In genomic region chr8:79074986-79075385, GRCm38 (mm10) we compare ENCODE assay signal across 20 mouse cellular contexts. TPM values are rescaled to one million over a fixed set of nuclear protein-coding genes. Genes with fewer than 3 reads are reported as not detected.
DNase-seq lines count a peak whose midpoint lies in the region; ATAC-seq and TF ChIP-seq lines count a peak whose summit lies in the region.
"Had no signal": no experiment of that assay in that cellular context is flagged by ENCODE, and none has a peak within 500 bp of the region (broad histone marks: within the 10 kb centered on the region; RNA-seq: fewer than 3 reads in every experiment).

No protein-coding gene starts in this region.

- no peak overlapping the region for H3K27ac ChIP-seq in hindbrain, postnatal 0 days
- no peak overlapping the region for H3K27ac ChIP-seq in hindbrain, embryonic 14.5 days
- H3K27ac ChIP-seq: forebrain, embryonic 10.5 days; hindbrain, embryonic 15.5 days; kidney, postnatal 0 days; liver, embryonic 15.5 days had no signal

- no peak for TF ChIP-seq CTCF in hindbrain, postnatal 0 days (IDR thresholded peaks at IDR 0.05; ENCODE audit: low read depth)

- peaks cover 18% of the 10 kb centered on the region; the same call in 1 of the 2 replicates for H3K36me3 ChIP-seq in hindbrain, postnatal 0 days (ENCODE audit: insufficient read depth, low read length)
- H3K36me3 ChIP-seq in hindbrain, embryonic 14.5 days (replicated peaks; ENCODE audit: control insufficient read depth, insufficient read depth) = peaks cover 55% of the 10 kb centered on the region
- H3K36me3 ChIP-seq: liver, embryonic 15.5 days had no signal

- 69% methylated on average over 9 of the region's 9 CpGs for WGBS in hindbrain, postnatal 0 days
- WGBS in hindbrain, embryonic 14.5 days = 86% methylated on average over 9 of the region's 9 CpGs
- 37% methylated on average over 9 of the region's 9 CpGs for WGBS in large intestine, adult 2 months

- H3K4me3 ChIP-seq in hindbrain, postnatal 0 days (ENCODE audit: low read length) = no peak overlapping the region
- H3K4me3 ChIP-seq in hindbrain, embryonic 14.5 days (replicated peaks; ENCODE audit: low read length) = no peak overlapping the region
- H3K4me3 ChIP-seq: forebrain, embryonic 10.5 days; hindbrain, embryonic 15.5 days; liver, embryonic 15.5 days; megakaryocyte, embryonic 14.5 days had no signal

- no peak for ATAC-seq in hindbrain, postnatal 0 days
- ATAC-seq in hindbrain, embryonic 14.5 days (ENCODE audit: low FRiP score) = no peak
- ATAC-seq in frontal cortex, adult (ENCODE audit: low TSS enrichment) = no peak
- ATAC-seq: midbrain, embryonic 16.5 days had no signal

- H3K9ac ChIP-seq in hindbrain, postnatal 0 days (replicated peaks; ENCODE audit: low read length) = no peak overlapping the region
- no peak overlapping the region for H3K9ac ChIP-seq in hindbrain, embryonic 14.5 days
- H3K9ac ChIP-seq: hindbrain, embryonic 15.5 days; liver, embryonic 15.5 days had no signal

- no peaks in the 10 kb centered on the region for H3K27me3 ChIP-seq in hindbrain, postnatal 0 days (ENCODE audit: insufficient read depth, low read length)
- H3K27me3 ChIP-seq in hindbrain, embryonic 14.5 days (ENCODE audit: control insufficient read depth, insufficient read depth, low read length) = no peaks in the 10 kb centered on the region
- H3K27me3 ChIP-seq: hindbrain, embryonic 15.5 days; liver, embryonic 15.5 days; megakaryocyte, embryonic 14.5 days had no signal

- no peak overlapping the region for H3K4me2 ChIP-seq in hindbrain, postnatal 0 days (ENCODE audit: low read depth, low read length)
- no peak overlapping the region for H3K4me2 ChIP-seq in hindbrain, embryonic 14.5 days (replicated peaks)
- H3K4me2 ChIP-seq: hindbrain, embryonic 15.5 days; liver, embryonic 15.5 days had no signal

- peaks cover 16% of the 10 kb centered on the region; the same call in 1 of the 2 replicates for H3K4me1 ChIP-seq in hindbrain, postnatal 0 days (ENCODE audit: insufficient read depth, low read length)
- H3K4me1 ChIP-seq in hindbrain, embryonic 14.5 days (replicated peaks; ENCODE audit: control insufficient read depth, insufficient read depth, low read length) = peaks cover 25% of the 10 kb centered on the region

- no peaks in the 10 kb centered on the region for H3K9me3 ChIP-seq in hindbrain, postnatal 0 days (ENCODE audit: low read length)
- H3K9me3 ChIP-seq in hindbrain, embryonic 14.5 days (ENCODE audit: control insufficient read depth, low read length) = no peaks in the 10 kb centered on the region
- H3K9me3 ChIP-seq: forebrain, embryonic 10.5 days; hindbrain, embryonic 15.5 days; liver, embryonic 15.5 days; megakaryocyte, embryonic 14.5 days had no signal

- peak; percentile 37 for DNase-seq in adrenal gland, postnatal 10 days
- DNase-seq in adrenal gland, adult 18-20 months (ENCODE audit: low spot score in 2 of 2) = no peak
- peak; percentile 43 for DNase-seq in hindbrain, postnatal 0 days (ENCODE audit: low spot score)
- DNase-seq in hindbrain, embryonic 14.5 days (ENCODE audit: low spot score) = no peak
- DNase-seq in ovary, adult 18-20 months (ENCODE audit: low spot score) = peak; percentile 28
- DNase-seq in ovary, postnatal 10 days (ENCODE audit: low spot score) = no peak
- DNase-seq in large intestine, adult 2 months (ENCODE audit: low read depth, low spot score) = peak; percentile 11
- DNase-seq: adrenal gland, postnatal 36 days; cerebellum, postnatal 10 days; gastrocnemius, postnatal 36 days; right cerebral cortex, postnatal 25 days; thymus, postnatal 4 days had no signal

RNA-seq across cellular contexts. Expression of gene Zfp827, which starts 46.7 kb away (rescaled TPM):
- total RNA-seq in adrenal gland, postnatal 10 days (2021) = 10 to 100 TPM; 13.1 to 22.4 TPM
- 1 to 10 TPM; 6.1 to 6.8 TPM for total RNA-seq in adrenal gland, adult 18-20 months (2021)
- 33.0 and 39.6 TPM in 2 replicates for total RNA-seq in hindbrain, postnatal 0 days (2014; rRNA removed)
- polyA plus RNA-seq in hindbrain, postnatal 0 days (2015; fragmentation: Nextera tagmentation; extraction: Ambion mirVana) = 6.2 and 6.8 TPM in 2 replicates
- polyA plus RNA-seq in hindbrain, embryonic 14.5 days (2014; fragmentation: Nextera tagmentation; extraction: Ambion mirVana) = 15.5 and 15.6 TPM in 2 replicates
- 6.9 and 14.3 TPM in 2 replicates for polyA plus RNA-seq in large intestine, adult 2 months (2012; rRNA removed)
- total RNA-seq: MEL had no signal

Comparison
In these comparisons a context has a peak if more than half of its experiments do, and no peak if none do; other contexts are left out.
1. DNase-seq: peak in adrenal gland, postnatal 10 days (single experiment), hindbrain, postnatal 0 days (single experiment), ovary, adult 18-20 months (single experiment) and large intestine, adult 2 months (single experiment); none in adrenal gland, adult 18-20 months (0 of 2), hindbrain, embryonic 14.5 days (single experiment) and ovary, postnatal 10 days (single experiment).